21 mouse cellular contexts compared by ENCODE assay signal in the genomic region with DNA sequence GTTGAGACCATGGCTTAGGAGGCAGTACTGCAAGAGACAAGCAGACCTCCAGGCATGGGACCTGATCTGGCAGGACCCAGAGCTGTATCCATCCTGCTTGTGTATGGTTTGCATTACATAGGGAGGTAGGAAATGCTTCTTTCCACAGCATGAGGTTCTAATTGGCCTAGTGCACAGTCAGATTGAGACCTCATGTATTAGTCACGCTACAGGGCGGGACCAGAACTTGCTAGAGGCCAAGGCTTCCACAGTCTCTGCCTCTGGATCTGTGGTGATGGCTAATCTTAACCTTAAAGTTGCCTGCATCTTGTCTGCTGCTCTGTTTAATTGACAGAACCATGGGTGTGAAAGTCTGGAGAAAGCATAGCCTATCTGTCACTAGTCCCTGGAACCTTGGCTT. TPM values are rescaled to one million over a fixed set of nuclear protein-coding genes. Genes with fewer than 3 reads are reported as not detected.
DNase-seq lines count a peak whose midpoint lies in the region; ATAC-seq and TF ChIP-seq lines count a peak whose summit lies in the region.
"Had no signal": no experiment of that assay in that cellular context is flagged by ENCODE, and none has a peak within 500 bp of the region (broad histone marks: within the 10 kb centered on the region; RNA-seq: fewer than 3 reads in every experiment).

No protein-coding gene starts in this region.

- H3K4me1 ChIP-seq in embryonic facial prominence, embryonic 11.5 days (ENCODE audit: control insufficient read depth, insufficient read depth, low read length): no peaks in the 10 kb centered on the region
- peaks cover 33% of the 10 kb centered on the region for H3K4me1 ChIP-seq in embryonic facial prominence, embryonic 10.5 days
- H3K4me1 ChIP-seq in stomach, embryonic 16.5 days (ENCODE audit: control insufficient read depth, insufficient read depth, low read length): peaks cover 17% of the 10 kb centered on the region
- peaks cover 7% of the 10 kb centered on the region; the same call in 1 of the 2 replicates for H3K4me1 ChIP-seq in stomach, postnatal 0 days (replicated peaks; ENCODE audit: control insufficient read depth, insufficient read depth)
- peaks cover 21% of the 10 kb centered on the region for H3K4me1 ChIP-seq in embryonic facial prominence, embryonic 14.5 days (ENCODE audit: control insufficient read depth, insufficient read depth, low read length)

- ATAC-seq in embryonic facial prominence, embryonic 11.5 days (replicated peaks; ENCODE audit: insufficient number of reproducible peaks, low FRiP score, low TSS enrichment, low read depth): 0 out of 2 replicates have a peak, but pooled peaks have one; percentile 18
- ATAC-seq in stomach, embryonic 16.5 days (ENCODE audit: insufficient read depth, low FRiP score): no peak
- no peak for ATAC-seq in stomach, postnatal 0 days (ENCODE audit: low FRiP score, low TSS enrichment)
- ATAC-seq in embryonic facial prominence, embryonic 14.5 days (ENCODE audit: low read depth): peak; percentile 27
- ATAC-seq: intestine, embryonic 16.5 days had no signal

- peaks cover 17% of the 10 kb centered on the region for H3K36me3 ChIP-seq in embryonic facial prominence, embryonic 11.5 days (replicated peaks; ENCODE audit: control insufficient read depth, insufficient read depth, low read depth, low read length)
- peaks cover 88% of the 10 kb centered on the region for H3K36me3 ChIP-seq in embryonic facial prominence, embryonic 10.5 days (replicated peaks)
- H3K36me3 ChIP-seq in stomach, embryonic 16.5 days (ENCODE audit: control insufficient read depth, insufficient read depth, low read length): peaks cover 24% of the 10 kb centered on the region
- peaks cover 33% of the 10 kb centered on the region for H3K36me3 ChIP-seq in stomach, postnatal 0 days (ENCODE audit: control insufficient read depth, insufficient read depth, low read length)
- H3K36me3 ChIP-seq in embryonic facial prominence, embryonic 14.5 days (ENCODE audit: control insufficient read depth, insufficient read depth, low read length): peaks cover 89% of the 10 kb centered on the region

- TF ChIP-seq CTCF in stomach, postnatal 0 days (IDR thresholded peaks at IDR 0.05; ENCODE audit: low read depth): no peak

- H3K27ac ChIP-seq in embryonic facial prominence, embryonic 11.5 days (replicated peaks; ENCODE audit: low read depth, low read length): no peak overlapping the region
- H3K27ac ChIP-seq in embryonic facial prominence, embryonic 10.5 days (replicated peaks): no peak overlapping the region
- no peak overlapping the region for H3K27ac ChIP-seq in stomach, embryonic 16.5 days (ENCODE audit: low read length)
- no peak overlapping the region for H3K27ac ChIP-seq in stomach, postnatal 0 days (replicated peaks)
- H3K27ac ChIP-seq in embryonic facial prominence, embryonic 14.5 days (replicated peaks; ENCODE audit: low read depth, low read length): peak overlapping the region; percentile 55
- H3K27ac ChIP-seq: gastrocnemius, adult 2 months; hindbrain, embryonic 13.5 days; kidney, embryonic 15.5 days; limb, embryonic 15.5 days; liver, embryonic 15.5 days; macrophage; midbrain, embryonic 10.5 days had no signal

- peak; percentile 53 for DNase-seq in embryonic facial prominence, embryonic 11.5 days (ENCODE audit: low spot score)
- DNase-seq in embryonic facial prominence, embryonic 10.5 days (ENCODE audit: low spot score): no peak
- DNase-seq in stomach, postnatal 0 days (ENCODE audit: low spot score): no peak
- DNase-seq in embryonic facial prominence, embryonic 14.5 days (ENCODE audit: low spot score): peak; percentile 80
- DNase-seq in cerebellum, postnatal 36 days: no peak
- DNase-seq in cerebellum, adult 18-20 months: no peak
- DNase-seq: cerebellum, adult 11 months; cerebellum, postnatal 14 days; embryo, embryonic 11 days; gastrocnemius, adult 2 months; right cerebral cortex, postnatal 4 days; thymus, postnatal 4 days had no signal

- H3K9me3 ChIP-seq in embryonic facial prominence, embryonic 11.5 days (replicated peaks; ENCODE audit: control insufficient read depth, low read length): no peaks in the 10 kb centered on the region
- no peaks in the 10 kb centered on the region for H3K9me3 ChIP-seq in embryonic facial prominence, embryonic 10.5 days
- no peaks in the 10 kb centered on the region for H3K9me3 ChIP-seq in stomach, embryonic 16.5 days (replicated peaks; ENCODE audit: control insufficient read depth, low read length)
- no peaks in the 10 kb centered on the region for H3K9me3 ChIP-seq in stomach, postnatal 0 days (ENCODE audit: control insufficient read depth, low read length)
- no peaks in the 10 kb centered on the region for H3K9me3 ChIP-seq in embryonic facial prominence, embryonic 14.5 days (ENCODE audit: control insufficient read depth, low read length)
- H3K9me3 ChIP-seq: heart, embryonic 12.5 days; hindbrain, embryonic 13.5 days; kidney, embryonic 15.5 days; limb, embryonic 15.5 days; liver, embryonic 15.5 days; midbrain, embryonic 10.5 days had no signal

- no peak overlapping the region for H3K4me3 ChIP-seq in embryonic facial prominence, embryonic 11.5 days (ENCODE audit: low read depth, low read length)
- H3K4me3 ChIP-seq in embryonic facial prominence, embryonic 10.5 days: no peak overlapping the region
- no peak overlapping the region for H3K4me3 ChIP-seq in stomach, embryonic 16.5 days (replicated peaks; ENCODE audit: low read length)
- no peak overlapping the region for H3K4me3 ChIP-seq in stomach, postnatal 0 days (ENCODE audit: low read depth, low read length)
- no peak overlapping the region for H3K4me3 ChIP-seq in embryonic facial prominence, embryonic 14.5 days (ENCODE audit: low read depth, low read length)
- H3K4me3 ChIP-seq: gastrocnemius, adult 2 months; heart, embryonic 12.5 days; hindbrain, embryonic 13.5 days; kidney, embryonic 15.5 days; limb, embryonic 15.5 days; liver, embryonic 15.5 days; midbrain, embryonic 10.5 days had no signal

- no peak for TF ChIP-seq EP300 in stomach, postnatal 0 days (optimal IDR thresholded peaks at IDR 0.05)

- no peaks in the 10 kb centered on the region for H3K27me3 ChIP-seq in embryonic facial prominence, embryonic 11.5 days (ENCODE audit: control insufficient read depth, insufficient read depth, low read length)
- H3K27me3 ChIP-seq in embryonic facial prominence, embryonic 10.5 days (replicated peaks; ENCODE audit: low read depth, poor library complexity, severe bottlenecking): no peaks in the 10 kb centered on the region
- H3K27me3 ChIP-seq in stomach, embryonic 16.5 days (ENCODE audit: control insufficient read depth, insufficient read depth, low read length): no peaks in the 10 kb centered on the region
- no peaks in the 10 kb centered on the region for H3K27me3 ChIP-seq in stomach, postnatal 0 days (ENCODE audit: control insufficient read depth, insufficient read depth, low read length)
- H3K27me3 ChIP-seq in embryonic facial prominence, embryonic 14.5 days (replicated peaks; ENCODE audit: control insufficient read depth, insufficient read depth, low read length): no peaks in the 10 kb centered on the region
- H3K27me3 ChIP-seq: heart, embryonic 12.5 days; hindbrain, embryonic 13.5 days; kidney, embryonic 15.5 days; limb, embryonic 15.5 days; liver, embryonic 15.5 days had no signal

- H3K9ac ChIP-seq in embryonic facial prominence, embryonic 11.5 days (replicated peaks; ENCODE audit: low read length): no peak overlapping the region
- H3K9ac ChIP-seq in stomach, embryonic 16.5 days (ENCODE audit: low read length): peak overlapping the region; percentile 17; the same call in 1 of the 2 replicates
- H3K9ac ChIP-seq in stomach, postnatal 0 days (ENCODE audit: low read length): no peak overlapping the region
- no peak overlapping the region; the same call in 1 of the 2 replicates for H3K9ac ChIP-seq in embryonic facial prominence, embryonic 14.5 days (ENCODE audit: low read depth, low read length)
- H3K9ac ChIP-seq: heart, embryonic 12.5 days; hindbrain, embryonic 13.5 days; kidney, embryonic 15.5 days; limb, embryonic 15.5 days; liver, embryonic 15.5 days had no signal

- 75% methylated on average over 2 of the region's 2 CpGs for WGBS in embryonic facial prominence, embryonic 11.5 days
- WGBS in embryonic facial prominence, embryonic 10.5 days: 75% methylated on average over 2 of the region's 2 CpGs
- 88% methylated on average over 2 of the region's 2 CpGs for WGBS in stomach, embryonic 16.5 days
- 84% methylated on average over 2 of the region's 2 CpGs for WGBS in stomach, postnatal 0 days
- WGBS in embryonic facial prominence, embryonic 14.5 days: 45% methylated on average over 2 of the region's 2 CpGs

- H3K4me2 ChIP-seq in embryonic facial prominence, embryonic 11.5 days (ENCODE audit: low read depth, low read length): no peak overlapping the region
- H3K4me2 ChIP-seq in stomach, embryonic 16.5 days (ENCODE audit: low read depth, low read length): no peak overlapping the region
- H3K4me2 ChIP-seq in stomach, postnatal 0 days (replicated peaks; ENCODE audit: low read depth): no peak overlapping the region
- no peak overlapping the region for H3K4me2 ChIP-seq in embryonic facial prominence, embryonic 14.5 days (ENCODE audit: low read depth, low read length)
- H3K4me2 ChIP-seq: heart, embryonic 12.5 days; hindbrain, embryonic 13.5 days; kidney, embryonic 15.5 days; limb, embryonic 15.5 days; liver, embryonic 15.5 days had no signal

RNA-seq across cellular contexts. Expression of a gene that starts 4.6 kb away (rescaled TPM):
- 82.7 and 84.6 TPM in 2 replicates for polyA plus RNA-seq in embryonic facial prominence, embryonic 11.5 days (2014; fragmentation: Nextera tagmentation; extraction: Ambion mirVana)
- polyA plus RNA-seq in embryonic facial prominence, embryonic 10.5 days (2016; fragmentation: Nextera tagmentation; extraction: Ambion mirVana): 102 and 105 TPM in 2 replicates
- 40.5 and 41.4 TPM in 2 replicates for polyA plus RNA-seq in stomach, embryonic 16.5 days (2015; fragmentation: Nextera tagmentation; extraction: Ambion mirVana)
- polyA plus RNA-seq in stomach, postnatal 0 days (2015; fragmentation: Nextera tagmentation; extraction: Ambion mirVana): 16.0 and 16.5 TPM in 2 replicates
- polyA plus RNA-seq in embryonic facial prominence, embryonic 14.5 days (2014; fragmentation: Nextera tagmentation; extraction: Ambion mirVana): 51.4 and 54.0 TPM in 2 replicates

RNA-seq across cellular contexts. Expression of a gene that starts 4.6 kb away (rescaled TPM):
- 3.5 and 3.6 TPM in 2 replicates for polyA plus RNA-seq in embryonic facial prominence, embryonic 11.5 days (2014; fragmentation: Nextera tagmentation; extraction: Ambion mirVana)
- 7.2 and 8.0 TPM in 2 replicates for polyA plus RNA-seq in embryonic facial prominence, embryonic 10.5 days (2016; fragmentation: Nextera tagmentation; extraction: Ambion mirVana)
- polyA plus RNA-seq in stomach, embryonic 16.5 days (2015; fragmentation: Nextera tagmentation; extraction: Ambion mirVana): 5.7 and 5.8 TPM in 2 replicates
- polyA plus RNA-seq in stomach, postnatal 0 days (2015; fragmentation: Nextera tagmentation; extraction: Ambion mirVana): 2.1 and 2.2 TPM in 2 replicates
- polyA plus RNA-seq in embryonic facial prominence, embryonic 14.5 days (2014; fragmentation: Nextera tagmentation; extraction: Ambion mirVana): 6.1 and 6.7 TPM in 2 replicates

RNA-seq across cellular contexts. Expression of a gene that starts 21.9 kb away (rescaled TPM):
- polyA plus RNA-seq in embryonic facial prominence, embryonic 11.5 days (2014; fragmentation: Nextera tagmentation; extraction: Ambion mirVana): 15.9 and 18.1 TPM in 2 replicates
- 27.4 and 31.0 TPM in 2 replicates for polyA plus RNA-seq in embryonic facial prominence, embryonic 10.5 days (2016; fragmentation: Nextera tagmentation; extraction: Ambion mirVana)
- 36.5 and 36.9 TPM in 2 replicates for polyA plus RNA-seq in stomach, embryonic 16.5 days (2015; fragmentation: Nextera tagmentation; extraction: Ambion mirVana)
- polyA plus RNA-seq in stomach, postnatal 0 days (2015; fragmentation: Nextera tagmentation; extraction: Ambion mirVana): 35.1 and 38.5 TPM in 2 replicates
- polyA plus RNA-seq in embryonic facial prominence, embryonic 14.5 days (2014; fragmentation: Nextera tagmentation; extraction: Ambion mirVana): 30.6 and 31.0 TPM in 2 replicates

RNA-seq across cellular contexts. Expression of a gene that starts 29.7 kb away (rescaled TPM):
- 26.1 and 26.4 TPM in 2 replicates for polyA plus RNA-seq in embryonic facial prominence, embryonic 11.5 days (2014; fragmentation: Nextera tagmentation; extraction: Ambion mirVana)
- polyA plus RNA-seq in embryonic facial prominence, embryonic 10.5 days (2016; fragmentation: Nextera tagmentation; extraction: Ambion mirVana): 21.2 and 22.8 TPM in 2 replicates
- 21.7 and 25.6 TPM in 2 replicates for polyA plus RNA-seq in stomach, embryonic 16.5 days (2015; fragmentation: Nextera tagmentation; extraction: Ambion mirVana)
- 19.6 and 23.2 TPM in 2 replicates for polyA plus RNA-seq in stomach, postnatal 0 days (2015; fragmentation: Nextera tagmentation; extraction: Ambion mirVana)
- 34.8 and 36.5 TPM in 2 replicates for polyA plus RNA-seq in embryonic facial prominence, embryonic 14.5 days (2014; fragmentation: Nextera tagmentation; extraction: Ambion mirVana)

RNA-seq across cellular contexts. Expression of a gene that starts 41.5 kb away (rescaled TPM):
- 1.3 and 1.5 TPM in 2 replicates for polyA plus RNA-seq in embryonic facial prominence, embryonic 11.5 days (2014; fragmentation: Nextera tagmentation; extraction: Ambion mirVana)
- polyA plus RNA-seq in embryonic facial prominence, embryonic 10.5 days (2016; fragmentation: Nextera tagmentation; extraction: Ambion mirVana): 1.7 and 2.0 TPM in 2 replicates
- polyA plus RNA-seq in stomach, embryonic 16.5 days (2015; fragmentation: Nextera tagmentation; extraction: Ambion mirVana): 1.8 and 1.9 TPM in 2 replicates
- 0.95 and 1.5 TPM in 2 replicates for polyA plus RNA-seq in stomach, postnatal 0 days (2015; fragmentation: Nextera tagmentation; extraction: Ambion mirVana)
- polyA plus RNA-seq in embryonic facial prominence, embryonic 14.5 days (2014; fragmentation: Nextera tagmentation; extraction: Ambion mirVana): 2.2 and 3.2 TPM in 2 replicates

Comparison
In these comparisons a context has a peak if more than half of its experiments do, and no peak if none do; other contexts are left out.
1. DNase-seq: peak in embryonic facial prominence, embryonic 11.5 days (single experiment) and embryonic facial prominence, embryonic 14.5 days (single experiment); none in embryonic facial prominence, embryonic 10.5 days (single experiment), stomach, postnatal 0 days (single experiment), cerebellum, postnatal 36 days (0 of 2) and cerebellum, adult 18-20 months (0 of 2).
2. ATAC-seq: peak in embryonic facial prominence, embryonic 11.5 days (single experiment) and embryonic facial prominence, embryonic 14.5 days (single experiment); none in stomach, embryonic 16.5 days (single experiment) and stomach, postnatal 0 days (single experiment).